Mouse (Mus musculus) cortical plate, adult 2 months (tissue): ENCODE results near the gene Uckl1.

ENCODE experiments used
- CTCF ChIP-seq: fragments of 200-500 bp; IDR thresholded peaks from 2 replicates; pipeline ENCODE4 v1.5.1; 2011; ENCODE audit warnings: mild to moderate bottlenecking, control low read depth, low read length; ENCODE audit not compliant: insufficient read depth; ENCODE audit errors: extremely low read depth
- POLR2A ChIP-seq: fragments of 200-500 bp; IDR thresholded peaks from 2 replicates; pipeline ENCODE4 v1.6.1; 2011; ENCODE audit warnings: mild to moderate bottlenecking, low read length, control low read depth; ENCODE audit not compliant: insufficient read depth; ENCODE audit errors: extremely low read depth

DNA sequence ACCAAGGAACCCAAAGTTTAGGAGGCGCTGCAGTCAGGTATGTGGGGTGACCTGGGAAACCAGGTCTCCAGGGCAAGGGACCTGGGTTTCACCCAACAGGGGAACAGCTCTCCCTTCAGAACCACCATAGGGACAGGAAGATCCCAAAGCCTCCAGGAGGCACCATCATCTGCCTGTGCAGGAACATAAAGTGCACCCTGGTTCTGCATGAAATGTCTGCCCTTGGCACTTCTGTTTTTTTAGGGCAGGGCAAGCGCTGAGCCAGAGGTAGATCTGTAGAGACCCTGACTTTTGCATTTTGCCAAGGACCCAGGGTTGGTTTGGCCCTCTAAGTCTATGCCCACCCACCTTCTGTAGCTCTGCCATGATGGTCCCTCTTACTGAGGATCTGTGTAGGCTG is 2.3 kb downstream of the Uckl1 start:
- no peak for TF ChIP-seq POLR2A
- TF ChIP-seq CTCF, result no peak
